Mouse (Mus musculus) MEL (cell line): Measurements from ENCODE around the gene Tyk2.

Source experiments
- EP300 ChIP-seq, 2 experiments: IDR thresholded peaks; 2 replicates each; pipeline ENCODE4 v1.6.1; 2011; ENCODE audit warnings: improper control_type of control experiment in 2 of 2, low read length in 2 of 2, low read depth in 1 of 2, mild to moderate bottlenecking in 1 of 2
- HCFC1 ChIP-seq: IDR thresholded peaks from 2 replicates; pipeline ENCODE4 v1.6.1; 2012; ENCODE audit warnings: low read depth, mild to moderate bottlenecking, inconsistent platforms, low read length, improper control_type of control experiment, moderate library complexity
- JUND ChIP-seq: IDR thresholded peaks from 2 replicates; pipeline ENCODE4 v1.6.1; 2011; ENCODE audit warnings: low read depth, mild to moderate bottlenecking, improper control_type of control experiment, low read length
- MYC ChIP-seq: IDR thresholded peaks from 2 replicates; pipeline ENCODE4 v1.6.1; 2011; ENCODE audit warnings: low read depth, mild to moderate bottlenecking, low read length, improper control_type of control experiment, moderate library complexity
- NELFE ChIP-seq: IDR thresholded peaks from 2 replicates; pipeline ENCODE4 v1.6.1; 2011; ENCODE audit warnings: low read depth, low read length, improper control_type of control experiment
- ZNF384 ChIP-seq: IDR thresholded peaks from 2 replicates; pipeline ENCODE4 v1.6.1; 2012; ENCODE audit warnings: low read depth, mild to moderate bottlenecking, inconsistent platforms, low read length, improper control_type of control experiment

DNA sequence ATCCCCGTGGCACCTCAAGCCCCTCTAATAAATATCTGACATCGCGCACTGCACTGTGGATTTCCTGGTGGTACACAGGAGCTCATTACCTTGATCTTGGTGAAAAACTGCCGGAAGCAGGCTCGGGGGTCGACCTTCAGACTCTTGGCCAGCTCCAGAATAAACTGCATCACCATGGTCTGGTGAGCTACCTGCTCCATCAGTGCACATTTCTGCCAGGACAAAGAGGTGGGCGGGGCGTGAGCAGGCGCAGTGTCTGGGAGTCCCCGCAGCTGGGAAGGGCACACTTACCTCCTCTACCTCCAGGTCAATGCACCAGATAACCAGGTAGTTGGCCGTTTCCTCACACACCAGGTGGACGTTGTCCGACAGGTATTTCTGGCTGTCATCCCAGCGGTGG is 10.9 kb upstream of the Tyk2 start:
- TF ChIP-seq ZNF384, result no peak
- TF ChIP-seq MYC, result no peak
- TF ChIP-seq EP300 (IDR thresholded peaks at IDR 0.05; ENCODE audit: low read depth in 1 of 2, low read length in 2 of 2), result no peak
- TF ChIP-seq NELFE, result no peak
- no peak for TF ChIP-seq HCFC1
- no peak for TF ChIP-seq JUND
